Mouse (Mus musculus) heart, embryonic 12.5 days (tissue): ENCODE data around the gene Rxfp2. TPM values are rescaled to one million over a fixed set of nuclear protein-coding genes. Genes with fewer than 3 reads are reported as not detected.

ENCODE experiments used
- ATAC-seq: fragments of 200-750 bp; cut with Nextera tagmentation; 2 replicates; pipeline ENCODE4 v1.8.0; 2017; ENCODE audit warnings: moderate TSS enrichment, moderate library complexity; ENCODE audit not compliant: insufficient number of reproducible peaks, low FRiP score
- H3K27ac ChIP-seq: fragments of 300-500 bp; sonication (generic); 2 replicates; pipeline ENCODE4 v1.5.1; 2016; ENCODE audit warnings: mild to moderate bottlenecking, moderate library complexity; ENCODE audit not compliant: poor library complexity, severe bottlenecking
- H3K27me3 ChIP-seq: fragments of 300-500 bp; sonication (generic); replicated peaks from 2 replicates; pipeline ENCODE4 v1.6.1; 2016; ENCODE audit warnings: mild to moderate bottlenecking, moderate library complexity
- H3K36me3 ChIP-seq: fragments of 300-500 bp; sonication (generic); 2 replicates; pipeline ENCODE4 v1.6.1; 2016; ENCODE audit warnings: mild to moderate bottlenecking, moderate library complexity
- H3K4me1 ChIP-seq: fragments of 300-500 bp; sonication (generic); replicated peaks from 2 replicates; pipeline ENCODE4 v1.6.1; 2016; ENCODE audit warnings: mild to moderate bottlenecking
- H3K4me2 ChIP-seq: fragments of 300-500 bp; sonication (generic); 2 replicates; pipeline ENCODE4 v1.6.1; 2016; ENCODE audit warnings: mild to moderate bottlenecking, moderate library complexity
- H3K4me3 ChIP-seq: fragments of 300-500 bp; sonication (generic); 2 replicates; pipeline ENCODE4 v1.5.1; 2016; ENCODE audit warnings: mild to moderate bottlenecking
- H3K9ac ChIP-seq: fragments of 300-500 bp; sonication (generic); 2 replicates; pipeline ENCODE4 v1.6.1; 2016; ENCODE audit warnings: mild to moderate bottlenecking, moderate library complexity
- H3K9me3 ChIP-seq: fragments of 300-500 bp; sonication (generic); replicated peaks from 2 replicates; pipeline ENCODE4 v1.6.1; 2016; ENCODE audit warnings: mild to moderate bottlenecking, moderate library complexity
- WGBS: fragments of 180-500 bp; shearing (Covaris S2); methylation state at CpG from one replicate; pipeline ENCODE4 v1.1.7; 2016; 5-methylcytosine and 5-hydroxymethylcytosine counted together
- polyA plus RNA-seq: library from polyadenylated mRNA; unstranded; fragments of >200 nt; fragmentation: Nextera tagmentation; extraction: Ambion mirVana; gene quantifications from 2 replicates; pipeline ENCODE4 v1.2.1, GENCODE M21; 2016

Rxfp2 gene
- polyA plus RNA-seq, 1 experiment from 2014 or later, result 0.23 TPM

DNA sequence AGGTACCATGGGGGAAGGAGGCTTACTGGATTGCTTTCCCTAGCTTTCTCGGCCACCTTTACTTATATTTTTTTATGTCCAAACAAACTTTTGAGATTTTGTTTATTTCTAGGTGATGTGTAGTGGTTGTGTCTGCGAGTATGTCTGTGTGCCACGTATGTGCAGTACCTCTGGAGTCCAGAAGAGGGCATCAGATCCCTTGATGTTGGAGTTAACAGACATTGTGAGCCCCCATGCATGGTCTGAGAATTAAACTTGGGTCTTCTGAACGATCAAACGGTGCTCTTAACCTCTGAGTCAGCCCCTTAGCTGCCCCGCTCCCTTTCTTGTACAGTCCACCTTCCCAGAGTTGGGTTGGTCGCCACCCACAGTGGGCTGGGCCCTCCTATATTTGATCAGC lies 95.5 kb downstream of the Rxfp2 start:
- H3K4me2 ChIP-seq, result no peak overlapping the region
- peaks cover 3% of the 10 kb centered on the region; the same call in 1 of the 2 replicates for H3K9me3 ChIP-seq
- WGBS, result 75% methylated on average over 7 of the region's 7 CpGs
- H3K4me3 ChIP-seq, result no peak overlapping the region
- no peak overlapping the region for H3K27ac ChIP-seq
- H3K27me3 ChIP-seq, result no peaks in the 10 kb centered on the region
- no peak for ATAC-seq
- H3K4me1 ChIP-seq, result peaks cover 23% of the 10 kb centered on the region
- no peaks in the 10 kb centered on the region for H3K36me3 ChIP-seq
- no peak overlapping the region for H3K9ac ChIP-seq

GRCm38 (mm10) chr5:150114778-150115177 lies 96.3 kb downstream of the Rxfp2 start:
- H3K4me1 ChIP-seq, result peaks cover 27% of the 10 kb centered on the region
- peak overlapping the region; percentile 75; the same call in 1 of the 2 replicates for H3K27ac ChIP-seq
- H3K4me3 ChIP-seq, result no peak overlapping the region
- H3K9ac ChIP-seq, result no peak overlapping the region
- no peaks in the 10 kb centered on the region for H3K36me3 ChIP-seq
- WGBS, result 77% methylated on average over 4 of the region's 4 CpGs
- H3K9me3 ChIP-seq, result peaks cover 3% of the 10 kb centered on the region; the same call in 1 of the 2 replicates
- H3K4me2 ChIP-seq, result no peak overlapping the region
- no peaks in the 10 kb centered on the region for H3K27me3 ChIP-seq
- ATAC-seq, result no peak

DNA sequence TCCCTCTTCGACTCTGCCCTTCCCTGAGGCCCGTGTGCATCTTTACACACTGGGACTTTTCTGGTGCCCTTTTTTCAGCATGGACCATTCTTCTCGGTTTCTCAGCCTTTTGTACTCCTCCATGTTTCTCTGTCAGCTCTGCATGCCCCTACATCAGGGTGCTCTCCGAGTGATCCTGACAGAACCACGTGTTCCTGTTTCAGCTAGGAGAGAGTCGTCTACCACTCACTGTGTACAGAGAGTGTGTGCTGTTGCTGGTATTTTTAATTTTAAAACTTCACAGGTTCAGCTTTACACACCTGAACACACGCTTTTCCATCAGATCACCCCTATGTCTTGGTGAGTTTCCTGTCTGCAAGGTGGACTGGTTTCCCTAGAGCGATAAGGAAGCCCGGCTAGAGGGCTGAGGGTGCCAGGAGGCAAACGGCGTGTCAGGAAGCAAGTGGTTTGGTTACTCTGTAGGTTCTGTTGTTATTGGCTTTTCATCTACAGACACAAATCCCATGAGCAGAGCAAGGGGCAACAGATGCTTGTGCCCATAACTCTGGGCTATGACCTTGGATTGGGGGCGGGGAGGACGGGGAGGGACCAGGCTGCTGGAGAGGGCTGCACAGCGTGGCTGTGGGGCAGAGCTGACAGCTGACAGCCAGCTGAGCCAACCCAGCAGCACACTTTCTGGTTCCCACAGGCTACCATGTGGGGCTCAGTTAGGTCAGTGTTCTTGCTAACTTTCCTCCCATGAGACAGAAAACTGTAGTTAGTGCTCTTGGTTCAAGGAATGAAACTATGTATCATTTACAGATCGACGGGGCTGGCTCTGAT lies 97.0 kb downstream of the Rxfp2 start:
- Histone ChIP-seq H3K4me1 (peaks cover 27% of the 10 kb centered on the region), H3K4me3 (no peak overlapping the region), H3K27me3 (no peaks in the 10 kb centered on the region), H3K36me3 (no peaks in the 10 kb centered on the region), H3K4me2 (peak overlapping the region; percentile 49), H3K27ac (peak overlapping the region; percentile 75), H3K9ac (peak overlapping the region; percentile 43), H3K9me3 (peaks cover 3% of the 10 kb centered on the region; the same call in 1 of the 2 replicates)
- WGBS, result 49% methylated on average over 16 of the region's 16 CpGs
- ATAC-seq, result peak; percentile 34; the same call in 1 of the 2 replicates

DNA sequence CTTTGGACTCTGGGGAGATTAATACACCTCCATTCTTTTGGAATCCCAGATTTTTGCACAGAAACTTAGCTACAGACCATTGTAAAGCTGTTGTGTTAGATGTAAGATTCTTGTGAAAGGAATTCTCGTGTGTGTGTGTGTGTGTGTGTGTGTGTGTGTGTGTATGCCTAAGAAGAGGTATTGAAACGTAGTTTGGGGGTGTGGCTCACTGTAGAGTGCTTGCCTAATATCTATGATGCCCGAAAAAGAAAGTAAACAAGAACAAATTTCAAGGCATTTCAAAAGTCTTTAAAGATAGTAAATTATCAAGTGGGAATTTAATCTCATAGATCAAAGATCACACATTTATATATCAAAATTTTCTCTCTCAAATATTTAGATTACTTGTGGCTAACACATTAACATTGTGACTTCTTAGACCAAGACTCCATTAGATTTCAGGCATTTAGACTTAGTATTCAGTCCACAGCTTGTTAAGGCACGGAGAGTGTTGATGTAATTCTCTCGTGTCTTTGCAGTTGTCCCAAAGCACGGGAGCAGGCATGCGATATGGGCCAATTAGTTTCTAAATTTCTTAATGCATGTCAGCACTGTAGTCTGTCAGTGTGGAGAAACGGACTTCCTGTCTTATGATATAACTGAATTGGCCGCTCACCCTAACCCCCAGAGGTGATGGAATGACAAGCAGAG lies 97.9 kb downstream of the Rxfp2 start:
- Histone ChIP-seq H3K4me2 (peak overlapping the region; percentile 49), H3K9ac (no peak overlapping the region), H3K4me1 (peaks cover 30% of the 10 kb centered on the region), H3K27me3 (no peaks in the 10 kb centered on the region), H3K4me3 (no peak overlapping the region), H3K27ac (peak overlapping the region; percentile 75), H3K9me3 (peaks cover 3% of the 10 kb centered on the region; the same call in 1 of the 2 replicates), H3K36me3 (no peaks in the 10 kb centered on the region)
- WGBS, result 71% methylated on average over 9 of the region's 9 CpGs
- no peak for ATAC-seq

DNA sequence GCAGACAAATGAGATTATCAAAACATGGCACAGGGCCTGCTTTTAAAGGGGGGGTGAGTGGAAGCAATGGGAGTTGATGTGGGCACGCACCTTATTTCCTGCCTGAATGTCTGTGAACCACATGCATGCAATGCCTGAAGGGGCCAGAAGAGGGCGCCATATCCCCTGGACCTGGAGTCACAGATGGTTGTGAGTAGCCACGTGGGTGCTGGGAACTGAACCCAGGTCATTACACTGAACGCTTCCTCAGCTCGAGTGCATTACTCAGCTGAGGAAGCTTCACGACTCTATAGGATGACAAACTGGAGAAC lies 98.4 kb downstream of the Rxfp2 start:
- H3K4me2 ChIP-seq, result no peak overlapping the region
- no peaks in the 10 kb centered on the region for H3K36me3 ChIP-seq
- no peak overlapping the region for H3K4me3 ChIP-seq
- H3K4me1 ChIP-seq, result peaks cover 30% of the 10 kb centered on the region
- 76% methylated on average over 6 of the region's 6 CpGs for WGBS
- H3K27me3 ChIP-seq, result no peaks in the 10 kb centered on the region
- H3K9ac ChIP-seq, result no peak overlapping the region
- H3K9me3 ChIP-seq, result peaks cover 3% of the 10 kb centered on the region; the same call in 1 of the 2 replicates
- no peak for ATAC-seq
- H3K27ac ChIP-seq, result no peak overlapping the region

- Histone ChIP-seq H3K4me2 (peak overlapping the region; percentile 82), H3K36me3 (no peaks in the 10 kb centered on the region), H3K27me3 (0 out of 2 replicates have a peak, but pooled peaks cover 3% of the 10 kb centered on the region), H3K4me1 (peaks cover 30% of the 10 kb centered on the region), H3K4me3 (peak overlapping the region; percentile 87), H3K27ac (no peak overlapping the region), H3K9ac (peak overlapping the region; percentile 74; the same call in 1 of the 2 replicates), H3K9me3 (peaks cover 3% of the 10 kb centered on the region; the same call in 1 of the 2 replicates)
- ATAC-seq, result no peak
- WGBS, result 18% methylated on average over 8 of the region's 8 CpGs
These were observed 99.6 kb downstream of the Rxfp2 start for GRCm38 (mm10) chr5:150118124-150118454.

GRCm38 (mm10) chr5:150118455-150119241 lies 100.2 kb downstream of the Rxfp2 start, which contains the start of gene Fry:
Gene Fry (plus strand): TSS chr5:150118645.
- peak; percentile 97 for ATAC-seq
- H3K4me1 ChIP-seq, result peaks cover 30% of the 10 kb centered on the region
- H3K9me3 ChIP-seq, result peaks cover 3% of the 10 kb centered on the region; the same call in 1 of the 2 replicates
- WGBS, result under 1% methylated on average over 68 of the region's 68 CpGs
- H3K4me3 ChIP-seq, result peak within 1 kb of the TSS; percentile 87
- H3K9ac ChIP-seq, result peak within 1 kb of the TSS; percentile 74
- no peaks in the 10 kb centered on the region for H3K36me3 ChIP-seq
- H3K27me3 ChIP-seq, result 0 out of 2 replicates have a peak, but pooled peaks cover 3% of the 10 kb centered on the region
- peak within 1 kb of the TSS; percentile 14; the same call in 1 of the 2 replicates for H3K27ac ChIP-seq
- H3K4me2 ChIP-seq, result peak within 1 kb of the TSS; percentile 82

- Histone ChIP-seq H3K9me3 (no peaks in the 10 kb centered on the region), H3K27ac (no peak overlapping the region), H3K4me2 (no peak overlapping the region), H3K4me3 (no peak overlapping the region), H3K36me3 (no peaks in the 10 kb centered on the region), H3K9ac (no peak overlapping the region), H3K4me1 (peaks cover 19% of the 10 kb centered on the region), H3K27me3 (0 out of 2 replicates have a peak, but pooled peaks cover 3% of the 10 kb centered on the region)
- WGBS, result 82% methylated on average over 8 of the region's 8 CpGs
- no peak for ATAC-seq
These were observed 102.2 kb downstream of the Rxfp2 start for GRCm38 (mm10) chr5:150120676-150121075.

DNA sequence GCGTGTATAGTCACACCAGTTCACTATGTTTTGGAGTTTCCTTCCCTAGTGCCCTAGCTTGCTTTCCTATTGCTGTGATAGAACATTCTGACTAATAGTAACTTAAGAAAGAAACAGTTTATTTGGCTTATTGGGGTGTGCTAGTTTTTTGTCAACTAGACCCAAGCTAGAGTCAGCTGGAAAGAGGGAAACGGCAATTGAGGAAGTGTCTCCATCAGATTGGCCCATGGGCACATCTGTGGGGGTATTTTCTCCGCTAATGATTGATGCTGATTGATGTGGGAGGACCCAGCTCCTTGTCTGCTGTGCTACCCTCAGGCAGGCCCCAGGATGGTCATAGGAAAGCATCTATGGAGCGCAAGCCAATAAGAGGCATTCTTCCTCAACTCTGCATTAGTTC lies 103.6 kb downstream of the Rxfp2 start:
- Histone ChIP-seq H3K9ac (no peak overlapping the region), H3K27me3 (0 out of 2 replicates have a peak, but pooled peaks cover 3% of the 10 kb centered on the region), H3K9me3 (no peaks in the 10 kb centered on the region), H3K27ac (no peak overlapping the region), H3K4me2 (no peak overlapping the region), H3K4me3 (no peak overlapping the region), H3K4me1 (peaks cover 8% of the 10 kb centered on the region; the same call in 1 of the 2 replicates), H3K36me3 (no peaks in the 10 kb centered on the region)
- ATAC-seq, result no peak
- WGBS, result 80% methylated on average over 4 of the region's 4 CpGs

GRCm38 (mm10) chr5:150122571-150122970 lies 104.1 kb downstream of the Rxfp2 start:
- Histone ChIP-seq H3K4me1 (peaks cover 8% of the 10 kb centered on the region; the same call in 1 of the 2 replicates), H3K9ac (no peak overlapping the region), H3K9me3 (no peaks in the 10 kb centered on the region), H3K27ac (no peak overlapping the region), H3K4me3 (no peak overlapping the region), H3K27me3 (0 out of 2 replicates have a peak, but pooled peaks cover 3% of the 10 kb centered on the region), H3K36me3 (no peaks in the 10 kb centered on the region), H3K4me2 (no peak overlapping the region)
- 75% methylated on average over 2 of the region's 2 CpGs for WGBS
- ATAC-seq, result no peak
